Mouse (Mus musculus) hindbrain, embryonic 14.5 days (tissue): ENCODE data around the gene Haus8. TPM values are rescaled to one million over a fixed set of nuclear protein-coding genes. Genes with fewer than 3 reads are reported as not detected.
"Not testable (repeated sequence)": the region's sequence is repeated elsewhere in the genome, so short reads cannot be mapped to it uniquely, and the experiment has no call there.

ENCODE experiments used
- ATAC-seq: fragments of 200-750 bp; cut with Nextera tagmentation; 2 replicates; pipeline ENCODE4 v1.8.0; 2017; ENCODE audit warnings: moderate number of reproducible peaks, mild to moderate bottlenecking, moderate TSS enrichment, moderate library complexity; ENCODE audit not compliant: low FRiP score
- DNase-seq: peaks from one replicate; pipeline ENCODE4 v3.0.0-alpha.2; 2015; ENCODE audit warnings: low spot score
- H3K27ac ChIP-seq: fragments of 300-500 bp; sonication (generic); 2 replicates; pipeline ENCODE4 v1.5.1; 2014; ENCODE audit warnings: mild to moderate bottlenecking, moderate library complexity
- H3K27me3 ChIP-seq: fragments of 300-500 bp; sonication (generic); 2 replicates; pipeline ENCODE4 v1.6.1; 2014; ENCODE audit warnings: mild to moderate bottlenecking, low read length, mixed read lengths; ENCODE audit not compliant: control insufficient read depth, insufficient read depth
- H3K36me3 ChIP-seq: fragments of 300-500 bp; sonication (generic); replicated peaks from 2 replicates; pipeline ENCODE4 v1.6.1; 2014; ENCODE audit not compliant: control insufficient read depth, insufficient read depth
- H3K4me1 ChIP-seq: fragments of 300-500 bp; sonication (generic); replicated peaks from 2 replicates; pipeline ENCODE4 v1.6.1; 2014; ENCODE audit warnings: antibody characterized with exemption, low read length, mixed read lengths; ENCODE audit not compliant: control insufficient read depth, insufficient read depth
- H3K4me2 ChIP-seq: fragments of 300-500 bp; sonication (generic); replicated peaks from 2 replicates; pipeline ENCODE4 v1.6.1; 2014; ENCODE audit warnings: mild to moderate bottlenecking, moderate library complexity
- H3K4me3 ChIP-seq: fragments of 300-500 bp; sonication (generic); replicated peaks from 2 replicates; pipeline ENCODE4 v1.5.1; 2014; ENCODE audit warnings: mild to moderate bottlenecking, low read length
- H3K9ac ChIP-seq: fragments of 300-500 bp; sonication (generic); 2 replicates; pipeline ENCODE4 v1.6.1; 2014
- H3K9me3 ChIP-seq: fragments of 300-500 bp; sonication (generic); 2 replicates; pipeline ENCODE4 v1.6.1; 2016; ENCODE audit warnings: low read length; ENCODE audit not compliant: control insufficient read depth
- WGBS: fragments of 180-500 bp; shearing (Covaris S2); extraction: QIAGEN DNeasy Blood & Tissue Kit; methylation state at CpG from one replicate; pipeline ENCODE4 v1.1.7; 2014; 5-methylcytosine and 5-hydroxymethylcytosine counted together
- polyA plus RNA-seq: library from polyadenylated mRNA; unstranded; fragments of >200 nt; fragmentation: Nextera tagmentation; extraction: Ambion mirVana; gene quantifications from 2 replicates; pipeline ENCODE4 v1.2.1, GENCODE M21; 2014

The Haus8 gene
- polyA plus RNA-seq, 1 experiment from 2014 or later: 55.6 TPM

GRCm38 (mm10) chr8:71307371-71307770 lies 34.6 kb upstream of the Haus8 start:
- Histone ChIP-seq H3K36me3 (no peaks in the 10 kb centered on the region), H3K9me3 (no peaks in the 10 kb centered on the region), H3K27me3 (no peaks in the 10 kb centered on the region), H3K4me2 (no peak overlapping the region), H3K4me3 (no peak overlapping the region), H3K4me1 (no peaks in the 10 kb centered on the region), H3K27ac (no peak overlapping the region), H3K9ac (no peak overlapping the region)
- 85% methylated on average over 1 of the region's 1 CpGs for WGBS
- DNase-seq (no peak), ATAC-seq (no peak)

DNA sequence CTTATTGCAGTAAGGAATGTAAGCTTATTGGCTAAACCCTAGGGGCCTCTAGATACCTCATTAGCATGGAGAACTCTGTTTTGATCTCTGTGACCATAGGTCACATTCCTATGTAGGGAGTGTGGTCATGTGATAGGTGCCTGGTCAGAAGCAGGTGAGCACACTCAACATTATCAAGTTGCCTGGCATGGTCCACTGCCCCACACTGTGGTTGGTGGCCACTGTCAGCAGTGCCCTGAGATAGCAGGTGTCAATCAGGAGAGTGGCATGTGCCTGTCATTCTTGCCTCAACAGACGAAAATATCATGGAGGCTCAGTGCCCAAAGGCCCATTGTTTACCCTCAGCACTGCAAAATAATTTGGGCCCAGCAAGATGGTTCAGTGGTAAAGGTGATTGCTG lies 33.3 kb upstream of the Haus8 start:
- H3K4me3 ChIP-seq: no peak overlapping the region
- 0 out of 2 replicates have a peak, but pooled peaks have one; percentile 17 for ATAC-seq
- WGBS: 73% methylated on average over 1 of the region's 1 CpGs
- H3K9me3 ChIP-seq: no peaks in the 10 kb centered on the region
- no peak overlapping the region for H3K27ac ChIP-seq
- H3K4me2 ChIP-seq: no peak overlapping the region
- no peaks in the 10 kb centered on the region for H3K4me1 ChIP-seq
- H3K36me3 ChIP-seq: no peaks in the 10 kb centered on the region
- H3K27me3 ChIP-seq: no peaks in the 10 kb centered on the region
- DNase-seq: no peak
- no peak overlapping the region for H3K9ac ChIP-seq

DNA sequence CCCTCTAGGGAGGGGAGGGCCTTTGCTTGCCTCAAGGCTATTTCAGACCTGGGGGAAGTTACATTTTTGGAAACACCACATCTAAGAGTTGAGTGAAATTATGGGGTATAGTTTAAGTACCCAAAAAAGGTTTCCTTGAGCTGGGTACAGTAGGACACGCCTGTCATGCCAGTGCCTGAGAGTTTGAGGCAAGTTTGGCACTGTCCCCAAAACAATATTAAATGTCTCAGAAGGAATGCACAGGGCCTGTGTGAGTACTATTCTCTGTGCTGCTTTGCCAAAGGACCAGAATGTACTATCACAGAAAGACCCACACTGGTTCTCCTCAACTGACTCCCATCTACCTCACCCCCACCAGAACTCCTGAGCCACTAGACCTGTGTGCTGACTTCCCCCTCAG lies 30.9 kb upstream of the Haus8 start:
- Histone ChIP-seq H3K36me3 (0 out of 2 replicates have a peak, but pooled peaks cover 3% of the 10 kb centered on the region), H3K27me3 (no peaks in the 10 kb centered on the region), H3K27ac (no peak overlapping the region), H3K4me3 (no peak overlapping the region), H3K9ac (no peak overlapping the region), H3K4me1 (no peaks in the 10 kb centered on the region), H3K4me2 (no peak overlapping the region), H3K9me3 (no peaks in the 10 kb centered on the region)
- DNase-seq: no peak
- 92% methylated on average over 1 of the region's 1 CpGs for WGBS
- ATAC-seq: no peak

DNA sequence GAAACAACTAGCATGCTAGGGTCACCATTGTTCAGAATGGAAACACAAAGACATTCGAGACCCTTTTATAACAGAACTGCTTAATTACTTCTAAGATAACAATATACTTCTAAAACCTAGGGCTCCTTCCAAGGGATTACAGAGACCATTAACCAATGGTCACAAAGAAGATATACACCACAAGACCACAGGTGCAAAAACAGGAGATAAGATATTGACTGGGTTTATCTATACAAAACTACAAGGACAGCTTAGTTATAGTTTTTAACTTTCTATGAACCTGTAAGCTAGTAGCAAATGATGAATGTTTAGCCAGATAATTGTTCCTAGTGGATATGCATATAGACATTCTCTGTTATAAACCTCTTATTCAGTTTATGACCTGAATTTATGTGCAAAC lies 30.1 kb upstream of the Haus8 start:
- no peaks in the 10 kb centered on the region for H3K9me3 ChIP-seq
- no peaks in the 10 kb centered on the region for H3K4me1 ChIP-seq
- WGBS: 94% methylated on average over 1 of the region's 1 CpGs

GRCm38 (mm10) chr8:71299716-71300115 lies 27.0 kb upstream of the Haus8 start:
- ATAC-seq (no peak), DNase-seq (no peak)
- Histone ChIP-seq H3K4me3 (no peak overlapping the region), H3K9ac (no peak overlapping the region), H3K27me3 (no peaks in the 10 kb centered on the region), H3K4me2 (no peak overlapping the region), H3K27ac (no peak overlapping the region), H3K9me3 (no peaks in the 10 kb centered on the region), H3K36me3 (peaks cover 24% of the 10 kb centered on the region), H3K4me1 (no peaks in the 10 kb centered on the region)
- WGBS: 91% methylated on average over 3 of the region's 3 CpGs

More for the DNA sequence above, 30.1 kb upstream of the Haus8 start:
- Histone ChIP-seq H3K4me2 (no peak overlapping the region), H3K9ac (no peak overlapping the region), H3K4me3 (no peak overlapping the region), H3K36me3 (0 out of 2 replicates have a peak, but pooled peaks cover 4% of the 10 kb centered on the region), H3K27ac (no peak overlapping the region), H3K27me3 (no peaks in the 10 kb centered on the region)
- ATAC-seq: no peak
- no peak for DNase-seq

DNA sequence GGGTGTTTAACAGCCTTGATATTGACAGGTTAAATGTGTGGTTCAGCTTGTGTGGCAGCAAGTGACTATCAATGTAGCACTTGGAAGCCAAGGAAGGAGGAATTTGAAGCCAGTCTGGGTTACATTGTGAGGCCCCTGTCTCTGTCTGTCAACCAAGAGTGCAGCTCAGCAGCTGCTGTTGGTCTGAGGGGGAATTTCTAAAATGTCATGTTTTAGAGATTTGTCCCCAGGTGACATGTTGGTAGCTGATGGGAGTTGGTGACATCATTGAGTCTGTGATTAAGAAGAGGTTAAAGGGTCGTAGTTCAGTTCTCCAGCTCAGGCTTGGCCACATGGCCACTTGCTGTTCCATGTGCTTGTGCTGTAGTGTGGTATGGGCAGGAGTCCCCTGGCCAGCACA lies 24.7 kb upstream of the Haus8 start:
- Histone ChIP-seq H3K27me3 (no peaks in the 10 kb centered on the region), H3K9ac (no peak overlapping the region), H3K9me3 (no peaks in the 10 kb centered on the region), H3K36me3 (peaks cover 28% of the 10 kb centered on the region), H3K4me3 (no peak overlapping the region), H3K4me2 (no peak overlapping the region), H3K27ac (no peak overlapping the region), H3K4me1 (no peaks in the 10 kb centered on the region)
- no peak for DNase-seq
- 92% methylated on average over 1 of the region's 1 CpGs for WGBS
- no peak for ATAC-seq

DNA sequence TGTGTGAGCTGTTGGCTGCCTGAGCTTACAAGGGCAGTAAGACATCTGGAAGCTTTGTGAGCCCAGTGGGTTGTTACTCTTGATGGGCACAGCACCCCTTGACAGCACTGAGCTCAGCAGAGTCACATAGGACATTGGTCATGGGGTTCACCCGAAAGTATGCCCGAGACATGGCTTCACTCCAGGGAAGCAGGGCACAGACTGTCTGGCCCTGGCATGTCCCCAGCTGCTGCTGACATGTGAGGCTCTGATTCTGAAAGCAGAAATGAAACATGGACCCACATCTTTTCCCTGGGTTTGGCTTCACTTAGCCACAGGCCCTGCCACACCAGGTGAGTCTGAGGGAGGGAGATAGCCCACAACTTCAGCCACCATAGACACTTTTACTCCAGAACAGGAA lies 24.1 kb upstream of the Haus8 start:
- Histone ChIP-seq H3K36me3 (peaks cover 28% of the 10 kb centered on the region), H3K4me2 (no peak overlapping the region), H3K27me3 (no peaks in the 10 kb centered on the region), H3K27ac (no peak overlapping the region), H3K9me3 (no peaks in the 10 kb centered on the region), H3K9ac (no peak overlapping the region), H3K4me3 (no peak overlapping the region), H3K4me1 (no peaks in the 10 kb centered on the region)
- ATAC-seq (no peak), DNase-seq (no peak)
- 89% methylated on average over 2 of the region's 2 CpGs for WGBS

GRCm38 (mm10) chr8:71296188-71296621 lies 23.5 kb upstream of the Haus8 start:
- Histone ChIP-seq H3K4me1 (no peaks in the 10 kb centered on the region), H3K27ac (no peak overlapping the region), H3K4me2 (no peak overlapping the region), H3K9ac (no peak overlapping the region), H3K9me3 (no peaks in the 10 kb centered on the region), H3K27me3 (no peaks in the 10 kb centered on the region), H3K4me3 (no peak overlapping the region), H3K36me3 (peaks cover 33% of the 10 kb centered on the region)
- no peak for ATAC-seq
- WGBS: 96% methylated on average over 2 of the region's 2 CpGs
- DNase-seq: no peak

DNA sequence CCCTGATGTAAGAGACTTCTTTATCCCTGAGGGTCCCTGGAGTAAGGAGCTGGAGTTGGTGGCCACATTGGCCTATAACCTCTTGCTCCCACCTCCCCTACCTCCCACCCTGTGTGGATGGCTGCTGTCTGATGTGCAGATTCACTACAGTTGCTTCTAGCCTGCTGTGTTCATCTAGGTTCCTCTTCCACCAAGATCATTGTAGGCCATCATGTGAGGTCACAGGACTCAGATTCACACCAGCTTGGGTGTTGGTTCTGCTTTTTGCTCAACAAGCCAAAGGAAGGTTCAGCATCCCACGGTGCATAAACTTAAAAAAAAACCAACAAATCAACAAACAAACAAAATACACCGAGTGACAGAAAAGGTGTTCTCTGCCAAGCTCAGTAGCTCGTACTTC lies 21.2 kb upstream of the Haus8 start:
- 97% methylated on average over 3 of the region's 3 CpGs for WGBS
- not testable (repeated sequence) for H3K4me3 ChIP-seq, H3K9me3 ChIP-seq, H3K27me3 ChIP-seq, H3K4me2 ChIP-seq, DNase-seq, H3K27ac ChIP-seq, ATAC-seq, H3K4me1 ChIP-seq, H3K9ac ChIP-seq
- peaks cover 52% of the 10 kb centered on the region for H3K36me3 ChIP-seq

DNA sequence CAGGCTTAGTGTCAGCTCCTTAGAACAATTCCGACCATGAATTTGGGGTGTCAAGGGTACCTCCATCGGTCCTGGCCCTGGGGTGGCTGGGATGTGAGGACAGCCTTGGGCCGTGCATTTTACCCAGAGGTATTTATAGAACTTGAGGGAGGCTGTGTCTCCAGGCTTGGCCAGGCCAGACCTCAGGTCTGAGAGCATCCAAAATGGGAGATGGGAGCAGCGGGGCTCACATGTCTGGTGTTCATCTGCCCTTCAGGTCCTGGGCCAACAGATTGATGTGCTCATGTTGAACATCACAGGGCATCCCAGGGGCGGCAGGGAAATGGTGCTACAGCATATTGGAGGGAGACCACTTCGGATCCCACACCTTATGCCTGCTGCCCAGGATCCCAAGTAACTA lies 18.6 kb upstream of the Haus8 start:
- no peak for ATAC-seq
- H3K9ac ChIP-seq: no peak overlapping the region
- no peaks in the 10 kb centered on the region for H3K9me3 ChIP-seq
- no peaks in the 10 kb centered on the region for H3K4me1 ChIP-seq
- peaks cover 43% of the 10 kb centered on the region for H3K36me3 ChIP-seq
- no peaks in the 10 kb centered on the region for H3K27me3 ChIP-seq
- no peak overlapping the region for H3K4me3 ChIP-seq
- H3K27ac ChIP-seq: no peak overlapping the region
- no peak for DNase-seq
- WGBS: 96% methylated on average over 6 of the region's 6 CpGs
- no peak overlapping the region for H3K4me2 ChIP-seq
